Mouse (Mus musculus): ENCODE measurements around the gene Gm10382.
"Not testable (repeated sequence)": the region's sequence is repeated elsewhere in the genome, so short reads cannot be mapped to it uniquely, and the experiment has no call there.

Gene Gm10382

GRCm38 (mm10) chr5:125418636-125419035 is 29.5 kb downstream of the Gm10382 start:
- no peak for DNase-seq (ENCODE audit: low spot score)

- no peak for DNase-seq (ENCODE audit: low spot score)
Measured at GRCm38 (mm10) chr5:125419124-125419523, 30.0 kb downstream of the Gm10382 start.

- DNase-seq (ENCODE audit: low spot score) = no peak
Measured at GRCm38 (mm10) chr5:125425698-125426276, 36.7 kb downstream of the Gm10382 start.

GRCm38 (mm10) chr5:125426343-125426742 is 37.2 kb downstream of the Gm10382 start:
- no peak for DNase-seq (ENCODE audit: low spot score)

GRCm38 (mm10) chr5:125432324-125432723 is 43.2 kb downstream of the Gm10382 start:
- not testable (repeated sequence) for DNase-seq (ENCODE audit: low spot score)

- peak; percentile 91 for DNase-seq (ENCODE audit: low spot score)
Measured at GRCm38 (mm10) chr5:125433793-125434337, 44.7 kb downstream of the Gm10382 start, which contains the start of gene Dhx37. Gene Dhx37, minus strand, starts transcription at chr5:125434121.

GRCm38 (mm10) chr5:125434347-125434746 is 45.2 kb downstream of the Gm10382 start:
- DNase-seq (ENCODE audit: low spot score) = not testable (repeated sequence)
